Mouse (Mus musculus) kidney, embryonic 16.5 days (tissue): ENCODE measurements at regions not wholly inside any gene's neighbourhood (a gene's known extent, or its start where the extent isn't known, plus 50 kb on each side); places are given as distances from the start of the nearest gene placed in this dataset.

Experiments
- ATAC-seq: fragments of 200-750 bp; cut with Nextera tagmentation; 2 replicates; pipeline ENCODE4 v1.8.0; 2017; ENCODE audit warnings: moderate TSS enrichment; ENCODE audit not compliant: low FRiP score, low TSS enrichment
- H3K27ac ChIP-seq: fragments of 300-500 bp; sonication (generic); 2 replicates; pipeline ENCODE4 v1.5.1; 2014; ENCODE audit warnings: low read length
- H3K27me3 ChIP-seq: fragments of 300-500 bp; sonication (generic); 2 replicates; pipeline ENCODE4 v1.6.1; 2014; ENCODE audit warnings: low read length, control low read depth, mixed read lengths; ENCODE audit not compliant: insufficient read depth
- H3K36me3 ChIP-seq: fragments of 300-500 bp; sonication (generic); 2 replicates; pipeline ENCODE4 v1.6.1; 2014; ENCODE audit warnings: low read length, control low read depth, mixed read lengths; ENCODE audit not compliant: insufficient read depth
- H3K4me1 ChIP-seq: fragments of 300-500 bp; sonication (generic); 2 replicates; pipeline ENCODE4 v1.6.1; 2014; ENCODE audit warnings: low read length, control low read depth, mixed read lengths; ENCODE audit not compliant: insufficient read depth
- H3K4me2 ChIP-seq: fragments of 300-500 bp; sonication (generic); replicated peaks from 2 replicates; pipeline ENCODE4 v1.6.1; 2014; ENCODE audit warnings: low read depth, low read length
- H3K4me3 ChIP-seq: fragments of 300-500 bp; sonication (generic); 2 replicates; pipeline ENCODE4 v1.5.1; 2014; ENCODE audit warnings: mild to moderate bottlenecking, low read length
- H3K9ac ChIP-seq: fragments of 300-500 bp; sonication (generic); replicated peaks from 2 replicates; pipeline ENCODE4 v1.6.1; 2014; ENCODE audit warnings: low read length
- H3K9me3 ChIP-seq: fragments of 300-500 bp; sonication (generic); 2 replicates; pipeline ENCODE4 v1.6.1; 2016; ENCODE audit warnings: low read length, control low read depth
- WGBS: fragments of 180-500 bp; shearing (Covaris S2); extraction: QIAGEN DNeasy Blood & Tissue Kit; methylation state at CpG from one replicate; pipeline ENCODE4 v1.1.7; 2014; 5-methylcytosine and 5-hydroxymethylcytosine counted together

GRCm38 (mm10) chr3:19045933-19046332 lies 582.5 kb downstream of the 1700064H15Rik start:
- Histone ChIP-seq H3K27ac (no peak overlapping the region), H3K4me2 (no peak overlapping the region), H3K36me3 (no peaks in the 10 kb centered on the region), H3K4me1 (no peaks in the 10 kb centered on the region), H3K27me3 (no peaks in the 10 kb centered on the region), H3K9ac (no peak overlapping the region), H3K9me3 (0 out of 2 replicates have a peak, but pooled peaks cover 4% of the 10 kb centered on the region), H3K4me3 (no peak overlapping the region)
- no peak for ATAC-seq

GRCm38 (mm10) chr3:19046610-19047009 lies 581.9 kb downstream of the 1700064H15Rik start:
- no peak overlapping the region for H3K4me2 ChIP-seq
- no peak overlapping the region for H3K4me3 ChIP-seq
- H3K9me3 ChIP-seq, result 0 out of 2 replicates have a peak, but pooled peaks cover 4% of the 10 kb centered on the region
- H3K9ac ChIP-seq, result no peak overlapping the region
- no peaks in the 10 kb centered on the region for H3K4me1 ChIP-seq
- 0 out of 2 replicates have a peak, but pooled peaks have one; percentile 19 for ATAC-seq
- no peaks in the 10 kb centered on the region for H3K36me3 ChIP-seq
- 62% methylated on average over 1 of the region's 1 CpGs for WGBS
- no peak overlapping the region for H3K27ac ChIP-seq
- H3K27me3 ChIP-seq, result no peaks in the 10 kb centered on the region

GRCm38 (mm10) chr3:19055961-19056360 lies 572.5 kb downstream of the 1700064H15Rik start:
- no peaks in the 10 kb centered on the region for H3K27me3 ChIP-seq
- 72% methylated on average over 3 of the region's 3 CpGs for WGBS
- H3K4me1 ChIP-seq, result no peaks in the 10 kb centered on the region
- no peak overlapping the region for H3K4me3 ChIP-seq
- no peak overlapping the region for H3K27ac ChIP-seq
- no peaks in the 10 kb centered on the region for H3K9me3 ChIP-seq
- no peak overlapping the region for H3K4me2 ChIP-seq
- ATAC-seq, result no peak
- H3K9ac ChIP-seq, result no peak overlapping the region
- no peaks in the 10 kb centered on the region for H3K36me3 ChIP-seq

GRCm38 (mm10) chr3:19056623-19057022 lies 571.9 kb downstream of the 1700064H15Rik start:
- Histone ChIP-seq H3K4me1 (no peaks in the 10 kb centered on the region), H3K27me3 (no peaks in the 10 kb centered on the region), H3K27ac (no peak overlapping the region), H3K36me3 (no peaks in the 10 kb centered on the region), H3K4me2 (no peak overlapping the region), H3K4me3 (no peak overlapping the region), H3K9ac (no peak overlapping the region), H3K9me3 (no peaks in the 10 kb centered on the region)
- WGBS, result 20% methylated on average over 9 of the region's 9 CpGs
- ATAC-seq, result no peak

- peak; percentile 64 for ATAC-seq
- H3K4me1 ChIP-seq, result no peaks in the 10 kb centered on the region
- WGBS, result 46% methylated on average over 15 of the region's 17 CpGs
- no peak overlapping the region for H3K27ac ChIP-seq
- H3K27me3 ChIP-seq, result no peaks in the 10 kb centered on the region
- no peak overlapping the region for H3K4me2 ChIP-seq
- no peaks in the 10 kb centered on the region for H3K36me3 ChIP-seq
- H3K4me3 ChIP-seq, result no peak overlapping the region
- H3K9me3 ChIP-seq, result no peaks in the 10 kb centered on the region
- H3K9ac ChIP-seq, result no peak overlapping the region
Observed at GRCm38 (mm10) chr3:19059906-19060870, 568.3 kb downstream of the 1700064H15Rik start.

GRCm38 (mm10) chr3:19061488-19062248 lies 566.8 kb downstream of the 1700064H15Rik start:
- Histone ChIP-seq H3K4me1 (no peaks in the 10 kb centered on the region), H3K27me3 (no peaks in the 10 kb centered on the region), H3K36me3 (no peaks in the 10 kb centered on the region), H3K27ac (no peak overlapping the region), H3K4me2 (no peak overlapping the region), H3K4me3 (no peak overlapping the region), H3K9me3 (no peaks in the 10 kb centered on the region), H3K9ac (no peak overlapping the region)
- ATAC-seq, result peak; percentile 78
- WGBS, result 33% methylated on average over 12 of the region's 14 CpGs

GRCm38 (mm10) chr3:19062249-19062859 lies 566.1 kb downstream of the 1700064H15Rik start:
- Histone ChIP-seq H3K4me2 (no peak overlapping the region), H3K27me3 (no peaks in the 10 kb centered on the region), H3K9ac (no peak overlapping the region), H3K27ac (no peak overlapping the region), H3K4me1 (no peaks in the 10 kb centered on the region), H3K9me3 (no peaks in the 10 kb centered on the region), H3K36me3 (no peaks in the 10 kb centered on the region), H3K4me3 (no peak overlapping the region)
- 43% methylated on average over 6 of the region's 6 CpGs for WGBS
- peak; percentile 6; the same call in 1 of the 2 replicates for ATAC-seq

GRCm38 (mm10) chr3:19067141-19067757 lies 561.2 kb downstream of the 1700064H15Rik start:
- ATAC-seq, result peak; percentile 35; the same call in 1 of the 2 replicates
- Histone ChIP-seq H3K4me1 (no peaks in the 10 kb centered on the region), H3K27me3 (no peaks in the 10 kb centered on the region), H3K4me2 (no peak overlapping the region), H3K27ac (peak overlapping the region; percentile 50; the same call in 1 of the 2 replicates), H3K9ac (no peak overlapping the region), H3K4me3 (no peak overlapping the region), H3K9me3 (no peaks in the 10 kb centered on the region), H3K36me3 (no peaks in the 10 kb centered on the region)
- WGBS, result 70% methylated on average over 3 of the region's 3 CpGs
